Mouse (Mus musculus): ENCODE measurements at regions not wholly inside any gene's neighbourhood (a gene's known extent, or its start where the extent isn't known, plus 50 kb on each side); places are given as distances from the start of the nearest gene placed in this dataset.
A peak's percentile ranks its signal among the peaks of the same experiment; 100 is the strongest.
"Not testable (repeated sequence)": the region's sequence is repeated elsewhere in the genome, so short reads cannot be mapped to it uniquely, and the experiment has no call there.

DNA sequence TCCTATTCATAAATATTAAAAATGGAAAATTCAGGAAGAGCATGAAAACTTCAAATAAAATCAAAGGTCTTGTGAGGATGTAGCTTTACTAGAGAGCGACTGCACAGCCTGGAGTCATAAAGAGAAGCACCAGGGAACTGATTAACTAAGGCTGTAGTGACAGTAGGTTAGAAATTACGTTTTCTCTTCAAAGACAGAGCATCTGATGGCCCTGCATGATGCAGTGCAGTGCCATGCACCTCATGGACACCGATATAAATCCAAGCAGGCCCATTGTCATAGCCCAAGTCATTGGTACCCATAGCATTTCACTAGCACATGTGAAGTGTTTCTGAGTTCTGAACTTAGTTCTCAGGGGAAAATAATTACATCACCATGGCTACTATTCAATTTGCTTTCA, 199.3 kb upstream of the Zfp804b start:
- no peak for ATAC-seq (ENCODE audit: insufficient number of reproducible peaks, low FRiP score)
- Histone ChIP-seq H3K27ac (ENCODE audit: poor library complexity, severe bottlenecking) (no peak overlapping the region), H3K9me3 (replicated peaks) (no peaks in the 10 kb centered on the region), H3K4me1 (replicated peaks) (no peaks in the 10 kb centered on the region), H3K9ac (no peak overlapping the region), H3K36me3 (no peaks in the 10 kb centered on the region), H3K4me3 (no peak overlapping the region), H3K27me3 (replicated peaks) (no peaks in the 10 kb centered on the region), H3K4me2 (no peak overlapping the region)
- 75% methylated on average over 3 of the region's 3 CpGs for WGBS

DNA sequence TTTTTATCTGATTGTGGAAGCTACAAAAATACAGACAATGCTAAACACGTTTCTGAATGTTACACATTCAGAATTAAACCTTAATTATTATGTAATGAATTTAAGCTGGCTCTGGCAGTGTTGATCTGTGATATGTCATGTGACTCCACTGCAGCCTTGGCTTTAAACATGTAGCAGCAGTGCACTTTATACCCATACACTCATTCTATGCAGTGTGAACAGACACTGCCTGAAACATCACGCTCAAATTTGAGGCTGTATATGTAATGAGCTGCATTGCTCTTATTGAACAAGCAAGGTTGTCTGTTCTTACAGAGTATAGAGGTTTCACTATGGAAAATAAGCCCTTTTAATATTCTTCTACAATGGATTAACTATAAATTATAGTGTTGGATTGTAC, 235.9 kb upstream of the Zfp804b start:
- Histone ChIP-seq H3K4me3 (no peak overlapping the region), H3K4me1 (replicated peaks) (no peaks in the 10 kb centered on the region), H3K27me3 (replicated peaks) (no peaks in the 10 kb centered on the region), H3K27ac (ENCODE audit: poor library complexity, severe bottlenecking) (no peak overlapping the region), H3K9ac (no peak overlapping the region), H3K9me3 (replicated peaks) (no peaks in the 10 kb centered on the region), H3K4me2 (no peak overlapping the region), H3K36me3 (no peaks in the 10 kb centered on the region)
- 53% methylated on average over 2 of the region's 2 CpGs for WGBS
- no peak for ATAC-seq (ENCODE audit: insufficient number of reproducible peaks, low FRiP score)

DNA sequence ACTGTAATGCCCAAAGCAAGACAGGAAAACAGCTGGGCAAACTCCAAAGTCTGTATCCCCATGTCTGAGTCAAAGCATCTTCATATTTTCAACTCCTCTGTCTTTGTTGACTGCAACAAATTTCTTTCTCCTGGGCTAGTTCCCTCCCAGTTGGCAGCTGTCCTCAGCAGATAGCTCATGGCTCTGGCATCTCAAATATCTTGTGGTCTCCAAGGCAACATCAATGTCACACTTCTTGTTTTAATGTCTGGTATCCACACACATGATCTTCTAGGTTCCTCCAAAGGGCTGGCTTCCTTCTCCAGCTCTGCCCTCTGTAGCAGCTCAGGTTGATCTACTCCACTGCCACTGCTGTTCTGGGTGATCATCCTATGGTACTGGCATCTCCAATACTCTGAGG, 242.0 kb upstream of the Zfp804b start:
- no peaks in the 10 kb centered on the region for H3K9me3 ChIP-seq (replicated peaks)
- no peaks in the 10 kb centered on the region for H3K36me3 ChIP-seq
- no peaks in the 10 kb centered on the region for H3K27me3 ChIP-seq (replicated peaks)
- H3K9ac ChIP-seq: no peak overlapping the region
- no peak overlapping the region for H3K4me3 ChIP-seq
- H3K4me1 ChIP-seq (replicated peaks): no peaks in the 10 kb centered on the region
- ATAC-seq (ENCODE audit: insufficient number of reproducible peaks, low FRiP score): 0 out of 2 replicates have a peak, but pooled peaks have one; percentile 39
- no peak overlapping the region for H3K27ac ChIP-seq (ENCODE audit: poor library complexity, severe bottlenecking)
- no peak overlapping the region for H3K4me2 ChIP-seq

DNA sequence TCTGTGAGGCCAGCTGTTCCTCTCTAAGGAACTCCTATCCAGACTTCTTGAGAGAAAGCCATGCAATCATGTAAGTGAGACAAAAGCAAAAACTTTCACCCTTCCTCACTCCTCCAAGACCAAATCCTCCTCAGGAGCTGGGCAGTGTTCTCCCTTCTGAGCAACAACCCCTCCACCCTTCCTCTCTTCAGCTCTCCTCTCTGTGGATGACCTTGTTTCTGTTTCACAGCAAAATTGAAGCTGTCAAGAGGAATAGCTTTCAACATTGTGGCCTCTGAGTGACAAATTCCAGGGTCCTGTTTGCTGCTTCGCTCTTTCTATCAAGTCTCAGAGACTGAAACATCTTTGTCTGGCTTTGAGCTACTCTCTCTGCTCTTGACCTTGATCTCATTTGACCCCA, 255.9 kb upstream of the Zfp804b start:
- Histone ChIP-seq H3K27me3 (replicated peaks) (no peaks in the 10 kb centered on the region), H3K4me2 (no peak overlapping the region), H3K9me3 (replicated peaks) (no peaks in the 10 kb centered on the region), H3K36me3 (no peaks in the 10 kb centered on the region), H3K9ac (no peak overlapping the region), H3K4me3 (no peak overlapping the region), H3K27ac (ENCODE audit: poor library complexity, severe bottlenecking) (no peak overlapping the region), H3K4me1 (replicated peaks) (no peaks in the 10 kb centered on the region)
- peak; percentile 53; the same call in 1 of the 2 replicates for ATAC-seq (ENCODE audit: insufficient number of reproducible peaks, low FRiP score)
- WGBS: 40% methylated on average over 1 of the region's 1 CpGs

DNA sequence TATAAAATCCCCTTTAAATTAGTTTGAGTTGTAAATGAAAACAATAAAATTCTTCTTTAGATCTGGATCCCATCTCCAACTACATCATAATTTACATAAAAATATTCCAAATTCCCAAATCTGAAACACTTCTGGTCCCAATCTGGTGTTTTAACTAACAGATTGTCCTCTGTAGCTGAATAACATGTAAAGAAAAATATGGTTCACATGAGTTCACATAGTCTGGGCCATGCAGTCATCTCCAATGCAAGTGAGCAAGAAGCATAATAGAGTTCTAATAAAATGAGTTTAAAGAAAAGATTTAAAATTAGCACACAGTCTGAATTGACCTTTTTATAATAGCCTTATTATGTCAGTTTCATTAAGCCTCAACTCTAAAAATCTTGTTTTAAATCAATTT, 263.0 kb upstream of the Zfp804b start:
- no peaks in the 10 kb centered on the region for H3K4me1 ChIP-seq (replicated peaks)
- H3K36me3 ChIP-seq: no peaks in the 10 kb centered on the region
- H3K9ac ChIP-seq: no peak overlapping the region
- no peak overlapping the region for H3K27ac ChIP-seq (ENCODE audit: poor library complexity, severe bottlenecking)
- H3K4me3 ChIP-seq: no peak overlapping the region
- no peak for ATAC-seq (ENCODE audit: insufficient number of reproducible peaks, low FRiP score)
- no peaks in the 10 kb centered on the region for H3K9me3 ChIP-seq (replicated peaks)
- no peak overlapping the region for H3K4me2 ChIP-seq
- H3K27me3 ChIP-seq (replicated peaks): no peaks in the 10 kb centered on the region

DNA sequence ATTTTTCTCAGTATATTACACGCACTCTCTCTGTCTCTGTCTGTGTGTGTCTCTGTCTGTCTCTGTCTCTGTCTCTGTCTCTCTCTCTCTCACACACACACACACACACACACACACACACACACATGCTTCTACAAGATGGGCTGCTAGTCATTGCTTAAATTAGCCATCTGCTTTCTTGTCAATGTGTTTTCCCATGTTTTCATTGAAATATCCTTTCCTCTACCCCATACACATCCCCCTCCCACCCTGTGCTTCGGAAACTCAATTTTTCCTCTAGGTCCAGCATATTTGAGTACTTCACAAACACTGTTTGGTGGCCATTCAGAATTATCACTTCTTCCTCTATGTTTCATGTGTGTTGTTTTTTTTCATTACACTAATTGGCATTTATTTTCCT, 263.4 kb upstream of the Zfp804b start:
- Histone ChIP-seq H3K36me3 (no peaks in the 10 kb centered on the region), H3K9me3 (replicated peaks) (no peaks in the 10 kb centered on the region), H3K27ac (ENCODE audit: poor library complexity, severe bottlenecking) (no peak overlapping the region), H3K4me2 (no peak overlapping the region), H3K27me3 (replicated peaks) (no peaks in the 10 kb centered on the region), H3K9ac (no peak overlapping the region), H3K4me3 (no peak overlapping the region), H3K4me1 (replicated peaks) (no peaks in the 10 kb centered on the region)
- ATAC-seq (ENCODE audit: insufficient number of reproducible peaks, low FRiP score): no peak
- 82% methylated on average over 2 of the region's 2 CpGs for WGBS

DNA sequence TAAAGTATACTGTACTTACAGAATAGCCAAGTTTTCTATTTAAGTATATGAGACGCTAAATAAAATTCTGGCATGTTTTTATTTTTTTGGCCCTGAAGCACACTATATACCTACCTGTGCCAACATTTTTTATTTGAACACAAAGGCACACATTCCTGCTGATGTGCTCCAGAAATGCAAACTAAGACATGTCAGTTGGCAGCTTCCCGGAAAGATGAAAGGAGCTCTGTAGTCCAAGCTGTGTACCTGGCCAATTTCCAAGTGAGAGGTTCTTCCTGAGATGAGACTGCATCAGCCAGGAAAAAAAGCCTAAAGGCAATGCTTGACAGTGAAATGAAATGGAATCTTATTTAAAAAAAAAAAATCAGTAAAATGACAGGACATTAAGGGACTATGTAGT, 305.0 kb upstream of the Steap4 start:
- ATAC-seq (ENCODE audit: insufficient number of reproducible peaks, low FRiP score): no peak
- H3K4me3 ChIP-seq: no peak overlapping the region
- no peaks in the 10 kb centered on the region for H3K9me3 ChIP-seq (replicated peaks)
- no peak overlapping the region for H3K4me2 ChIP-seq
- no peaks in the 10 kb centered on the region for H3K36me3 ChIP-seq
- 76% methylated on average over 2 of the region's 2 CpGs for WGBS
- no peak overlapping the region for H3K9ac ChIP-seq
- H3K4me1 ChIP-seq (replicated peaks): no peaks in the 10 kb centered on the region
- no peak overlapping the region for H3K27ac ChIP-seq (ENCODE audit: poor library complexity, severe bottlenecking)
- no peaks in the 10 kb centered on the region for H3K27me3 ChIP-seq (replicated peaks)

DNA sequence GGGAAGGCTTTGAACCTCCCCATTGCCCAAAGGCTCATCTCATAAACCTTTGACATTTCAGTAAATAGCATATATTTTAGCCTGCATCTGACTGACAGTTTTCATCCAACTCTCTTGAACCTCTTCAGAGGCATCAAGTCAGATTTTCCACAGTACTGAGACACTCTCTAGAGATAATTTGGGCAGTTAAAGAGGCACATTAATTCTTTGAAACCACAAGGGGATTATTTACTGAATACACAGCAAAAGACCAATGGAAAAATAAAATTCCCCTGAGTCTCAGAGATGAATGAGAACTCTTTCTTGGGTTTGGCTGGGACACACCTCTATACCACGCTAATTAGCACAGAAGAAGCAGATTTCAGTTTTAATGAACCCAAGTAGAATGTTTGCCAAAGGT, 258.5 kb upstream of the Steap4 start:
- H3K9ac ChIP-seq: no peak overlapping the region
- no peaks in the 10 kb centered on the region for H3K4me1 ChIP-seq (replicated peaks)
- H3K27ac ChIP-seq (ENCODE audit: poor library complexity, severe bottlenecking): no peak overlapping the region
- 59% methylated on average over 1 of the region's 1 CpGs for WGBS
- H3K4me2 ChIP-seq: no peak overlapping the region
- no peak for ATAC-seq (ENCODE audit: insufficient number of reproducible peaks, low FRiP score)
- H3K36me3 ChIP-seq: no peaks in the 10 kb centered on the region
- no peak overlapping the region for H3K4me3 ChIP-seq
- no peaks in the 10 kb centered on the region for H3K27me3 ChIP-seq (replicated peaks)
- H3K9me3 ChIP-seq (replicated peaks): no peaks in the 10 kb centered on the region

DNA sequence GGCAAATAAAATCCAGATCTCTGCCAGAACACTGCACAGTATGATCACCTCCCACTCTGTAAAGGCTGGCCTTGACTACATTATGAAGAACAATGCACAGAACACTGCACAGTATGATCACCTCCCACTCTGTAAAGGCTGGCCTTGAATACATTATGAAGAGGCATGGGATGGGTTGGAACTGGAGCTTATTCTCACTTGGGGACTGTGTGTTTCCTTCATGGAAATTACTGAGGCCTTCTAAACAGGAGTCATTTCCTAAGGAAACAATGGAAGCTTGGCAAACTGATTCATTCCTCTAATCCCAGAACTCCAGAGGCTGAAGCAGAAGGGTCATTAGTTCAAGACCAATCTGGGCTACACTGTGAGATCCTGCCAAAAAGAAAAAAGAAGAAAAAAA, 240.7 kb upstream of the Steap4 start:
- no peak overlapping the region for H3K4me3 ChIP-seq
- H3K4me1 ChIP-seq (replicated peaks): no peaks in the 10 kb centered on the region
- no peaks in the 10 kb centered on the region for H3K9me3 ChIP-seq (replicated peaks)
- no peak overlapping the region for H3K27ac ChIP-seq (ENCODE audit: poor library complexity, severe bottlenecking)
- no peak overlapping the region for H3K4me2 ChIP-seq
- no peak for ATAC-seq (ENCODE audit: insufficient number of reproducible peaks, low FRiP score)
- no peaks in the 10 kb centered on the region for H3K27me3 ChIP-seq (replicated peaks)
- no peaks in the 10 kb centered on the region for H3K36me3 ChIP-seq
- no peak overlapping the region for H3K9ac ChIP-seq

DNA sequence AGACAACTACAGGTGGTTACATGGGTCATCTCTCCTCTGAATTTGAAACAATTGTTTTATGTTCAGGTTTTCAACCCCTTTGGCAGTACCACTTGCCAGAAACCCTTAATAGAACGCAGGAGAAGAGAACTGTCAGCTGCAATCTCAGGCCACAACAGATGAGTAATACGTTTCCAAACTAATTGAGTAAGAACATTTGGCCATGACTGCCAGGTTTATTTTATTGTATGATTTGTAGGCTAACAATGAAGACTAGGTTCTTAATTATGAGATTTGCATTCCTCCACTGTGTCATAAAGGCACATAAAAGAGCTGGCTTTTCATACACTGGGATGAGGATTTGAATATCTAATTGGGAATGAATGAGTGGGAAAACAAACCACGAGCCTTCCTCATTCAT, 240.2 kb upstream of the Steap4 start:
- WGBS: 71% methylated on average over 3 of the region's 3 CpGs
- H3K4me1 ChIP-seq (replicated peaks): no peaks in the 10 kb centered on the region
- H3K9me3 ChIP-seq (replicated peaks): no peaks in the 10 kb centered on the region
- no peaks in the 10 kb centered on the region for H3K36me3 ChIP-seq
- H3K27ac ChIP-seq (ENCODE audit: poor library complexity, severe bottlenecking): no peak overlapping the region
- no peak overlapping the region for H3K4me2 ChIP-seq
- no peak overlapping the region for H3K4me3 ChIP-seq
- H3K27me3 ChIP-seq (replicated peaks): no peaks in the 10 kb centered on the region
- no peak overlapping the region for H3K9ac ChIP-seq
- no peak for ATAC-seq (ENCODE audit: insufficient number of reproducible peaks, low FRiP score)

DNA sequence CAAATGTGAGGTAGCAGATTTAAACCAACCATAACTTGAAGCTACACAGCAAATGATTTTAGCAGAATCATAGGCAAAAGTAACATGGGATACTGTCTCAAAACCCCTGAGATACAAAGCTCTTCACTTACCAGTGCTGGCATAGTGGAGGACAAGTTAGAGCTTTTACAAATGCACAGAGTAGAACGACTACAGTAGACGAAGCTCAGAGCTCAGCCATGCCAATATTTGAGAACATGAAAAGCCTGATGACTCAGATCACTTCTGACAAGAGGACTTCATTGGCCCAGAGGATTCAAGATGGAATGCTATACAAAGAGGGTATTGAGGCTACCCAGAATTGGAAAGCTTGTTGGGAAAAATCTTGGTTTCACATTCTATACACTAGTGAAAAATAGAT, 239.6 kb upstream of the Steap4 start:
- ATAC-seq (ENCODE audit: insufficient number of reproducible peaks, low FRiP score): no peak
- no peak overlapping the region for H3K27ac ChIP-seq (ENCODE audit: poor library complexity, severe bottlenecking)
- 73% methylated on average over 2 of the region's 2 CpGs for WGBS

DNA sequence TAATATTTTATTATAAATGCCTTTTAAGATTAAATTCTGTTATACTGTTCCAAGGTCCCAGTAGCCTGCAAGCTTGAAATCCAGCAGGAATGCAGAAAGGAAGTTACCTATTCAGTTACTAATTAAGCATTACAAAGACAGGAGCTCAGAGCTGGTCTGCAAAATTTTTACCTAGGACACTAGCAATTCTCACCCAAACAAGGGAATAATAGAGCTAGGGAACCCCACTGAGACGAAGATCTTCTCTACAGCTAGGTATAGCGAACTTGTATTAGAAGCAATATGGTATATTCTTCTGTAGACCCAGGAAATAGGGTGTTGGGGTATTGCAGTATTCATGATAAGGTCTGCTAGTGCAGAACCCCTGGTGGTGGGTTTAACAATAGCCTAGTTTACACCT, 227.7 kb upstream of the Steap4 start:
- H3K4me3 ChIP-seq; H3K4me1 ChIP-seq (replicated peaks); H3K27me3 ChIP-seq (replicated peaks); H3K36me3 ChIP-seq; H3K9me3 ChIP-seq (replicated peaks); H3K4me2 ChIP-seq; H3K27ac ChIP-seq (ENCODE audit: poor library complexity, severe bottlenecking); H3K9ac ChIP-seq; ATAC-seq (ENCODE audit: insufficient number of reproducible peaks, low FRiP score): not testable (repeated sequence)
- WGBS: 63% methylated on average over 2 of the region's 2 CpGs

More for the DNA sequence above, 239.6 kb upstream of the Steap4 start:
- no peaks in the 10 kb centered on the region for H3K27me3 ChIP-seq (replicated peaks)
- no peaks in the 10 kb centered on the region for H3K4me1 ChIP-seq (replicated peaks)
- H3K4me3 ChIP-seq: no peak overlapping the region
- no peak overlapping the region for H3K4me2 ChIP-seq
- no peaks in the 10 kb centered on the region for H3K9me3 ChIP-seq (replicated peaks)
- H3K36me3 ChIP-seq: no peaks in the 10 kb centered on the region
- H3K9ac ChIP-seq: no peak overlapping the region
